17 mouse cellular contexts compared by ENCODE assay signal in genomic region chr3:152944766-152945165, GRCm38 (mm10). TPM values are rescaled to one million over a fixed set of nuclear protein-coding genes. Genes with fewer than 3 reads are reported as not detected.
A peak's percentile ranks its signal among the peaks of the same experiment; 100 is the strongest.
DNase-seq lines count a peak whose midpoint lies in the region; ATAC-seq lines count a peak whose summit lies in the region.
"Had no signal": no experiment of that assay in that cellular context is flagged by ENCODE, and none has a peak within 500 bp of the region (broad histone marks: within the 10 kb centered on the region; RNA-seq: fewer than 3 reads in every experiment).

No protein-coding gene starts in this region.

- 79% methylated on average over 3 of the region's 3 CpGs for WGBS in heart, embryonic 10.5 days
- 71% methylated on average over 3 of the region's 3 CpGs for WGBS in lung, embryonic 15.5 days

- H3K4me1 ChIP-seq in heart, embryonic 10.5 days = no peaks in the 10 kb centered on the region
- no peaks in the 10 kb centered on the region for H3K4me1 ChIP-seq in lung, embryonic 15.5 days
- H3K4me1 ChIP-seq: stomach, embryonic 15.5 days had no signal

- no peaks in the 10 kb centered on the region for H3K9me3 ChIP-seq in heart, embryonic 10.5 days
- no peaks in the 10 kb centered on the region for H3K9me3 ChIP-seq in lung, embryonic 15.5 days
- H3K9me3 ChIP-seq: G1E; hindbrain, embryonic 10.5 days; midbrain, embryonic 12.5 days; stomach, embryonic 15.5 days had no signal

- no peak overlapping the region for H3K27ac ChIP-seq in heart, embryonic 10.5 days
- no peak overlapping the region for H3K27ac ChIP-seq in lung, embryonic 15.5 days
- H3K27ac ChIP-seq: hindbrain, embryonic 10.5 days; kidney, postnatal 0 days; midbrain, embryonic 12.5 days; stomach, embryonic 15.5 days had no signal

- ATAC-seq in lung, embryonic 15.5 days (ENCODE audit: borderline replicate concordance, extremely low read depth, low FRiP score, low TSS enrichment) = peak; percentile 24; the same call in 1 of the 2 replicates

- peak; percentile 10 to 13 for DNase-seq in heart, adult 18-20 months
- DNase-seq in heart, embryonic 10.5 days (ENCODE audit: low spot score) = no peak
- DNase-seq in lung, adult 18-20 months = no peak
- DNase-seq in lung, postnatal 25 days (ENCODE audit: low spot score) = peak; percentile 8
- peak; percentile 69 for DNase-seq in thymus, postnatal 4 days
- no peak for DNase-seq in testis, postnatal 14 days (ENCODE audit: low spot score)
- DNase-seq: adrenal gland, adult 8-10 months; cerebellum, adult 9-11 months; retina, postnatal 1 day had no signal

- no peak overlapping the region for H3K9ac ChIP-seq in lung, embryonic 15.5 days
- H3K9ac ChIP-seq: midbrain, embryonic 12.5 days; stomach, embryonic 15.5 days had no signal

- H3K36me3 ChIP-seq in heart, embryonic 10.5 days = no peaks in the 10 kb centered on the region
- H3K36me3 ChIP-seq in lung, embryonic 15.5 days = no peaks in the 10 kb centered on the region
- H3K36me3 ChIP-seq: G1E; hindbrain, embryonic 10.5 days; midbrain, embryonic 12.5 days; stomach, embryonic 15.5 days had no signal

- H3K4me2 ChIP-seq in lung, embryonic 15.5 days = no peak overlapping the region
- H3K4me2 ChIP-seq: midbrain, embryonic 12.5 days; stomach, embryonic 15.5 days had no signal

- H3K4me3 ChIP-seq in heart, embryonic 10.5 days = no peak overlapping the region
- H3K4me3 ChIP-seq in lung, embryonic 15.5 days = no peak overlapping the region
- H3K4me3 ChIP-seq: hindbrain, embryonic 10.5 days; midbrain, embryonic 12.5 days; myocyte; stomach, embryonic 15.5 days had no signal

- H3K27me3 ChIP-seq in heart, embryonic 10.5 days (ENCODE audit: insufficient read depth, poor library complexity, severe bottlenecking) = no peaks in the 10 kb centered on the region
- no peaks in the 10 kb centered on the region for H3K27me3 ChIP-seq in lung, embryonic 15.5 days
- H3K27me3 ChIP-seq: midbrain, embryonic 12.5 days; stomach, embryonic 15.5 days had no signal

RNA-seq across cellular contexts. Expression of gene St6galnac5, which starts 37.3 kb away (rescaled TPM):
- total RNA-seq in heart, adult 18-20 months (2021) = not detected
- 0.70 and 1.3 TPM in 2 replicates for polyA plus RNA-seq in heart, embryonic 10.5 days (2016; fragmentation: Nextera tagmentation; extraction: Ambion mirVana)
- polyA plus RNA-seq in lung, embryonic 15.5 days (2015; fragmentation: Nextera tagmentation; extraction: Ambion mirVana) = 0.55 and 0.61 TPM in 2 replicates
- total RNA-seq: liver, adult 2 months had no signal
- polyA plus RNA-seq: G1E; liver, adult 2 months; myocyte had no signal

Comparison
In these comparisons a context has a peak if more than half of its experiments do, and no peak if none do; other contexts are left out.
1. DNase-seq: peak in heart, adult 18-20 months (2 of 2), lung, postnatal 25 days (single experiment) and thymus, postnatal 4 days (single experiment); none in heart, embryonic 10.5 days (single experiment), lung, adult 18-20 months (0 of 2) and testis, postnatal 14 days (single experiment).